Mouse (Mus musculus): ENCODE results near the gene Arhgdib.
A peak's percentile ranks its signal among the peaks of the same experiment; 100 is the strongest.

The Arhgdib gene

DNA sequence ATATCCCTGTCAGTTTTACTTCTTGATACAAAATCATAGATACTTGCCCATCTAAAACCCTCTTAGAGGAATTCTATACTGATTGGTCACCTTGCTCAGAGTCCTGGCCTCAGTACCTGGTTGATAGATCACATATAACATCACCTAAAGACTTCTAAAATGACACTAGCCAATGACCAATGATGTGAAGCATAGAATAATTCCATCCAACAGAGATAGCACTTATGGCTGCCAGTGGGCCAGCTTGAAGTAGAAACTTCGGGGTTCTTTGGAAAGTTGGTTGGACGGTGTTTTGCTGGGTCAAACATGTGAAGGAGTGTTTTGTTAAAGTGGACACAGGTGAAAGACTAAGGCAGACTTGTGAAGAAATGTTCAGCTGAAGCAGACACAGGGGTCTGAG is 8.5 kb upstream of the Arhgdib start:
- DNase-seq (ENCODE audit: low read depth, low spot score), result no peak

DNA sequence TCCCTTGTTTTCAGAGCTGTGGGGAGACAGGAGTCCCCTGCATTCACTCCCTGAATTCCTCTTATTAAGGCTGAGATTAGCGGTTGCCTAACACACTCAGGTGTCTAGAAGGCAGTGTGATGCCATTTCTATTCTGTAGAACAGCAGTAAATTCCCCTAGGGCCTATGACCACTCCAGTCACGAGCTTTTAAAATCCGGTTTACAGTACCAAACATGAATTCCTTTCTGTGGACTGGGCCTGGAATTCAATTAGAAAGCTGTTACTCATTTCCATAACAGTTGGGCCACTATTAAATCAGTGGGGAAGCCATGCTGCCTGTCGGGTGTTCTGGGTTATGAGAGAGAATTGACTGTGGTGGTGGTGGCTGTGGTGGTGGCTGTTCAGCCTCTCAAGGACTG is 6.0 kb upstream of the Arhgdib start:
- DNase-seq (ENCODE audit: low read depth, low spot score), result no peak

GRCm38 (mm10) chr6:136946943-136947342 is 5.2 kb upstream of the Arhgdib start:
- peak; percentile 79 for DNase-seq (ENCODE audit: low read depth, low spot score)

GRCm38 (mm10) chr6:136946241-136946640 is 4.5 kb upstream of the Arhgdib start:
- DNase-seq (ENCODE audit: low read depth, low spot score), result no peak

DNA sequence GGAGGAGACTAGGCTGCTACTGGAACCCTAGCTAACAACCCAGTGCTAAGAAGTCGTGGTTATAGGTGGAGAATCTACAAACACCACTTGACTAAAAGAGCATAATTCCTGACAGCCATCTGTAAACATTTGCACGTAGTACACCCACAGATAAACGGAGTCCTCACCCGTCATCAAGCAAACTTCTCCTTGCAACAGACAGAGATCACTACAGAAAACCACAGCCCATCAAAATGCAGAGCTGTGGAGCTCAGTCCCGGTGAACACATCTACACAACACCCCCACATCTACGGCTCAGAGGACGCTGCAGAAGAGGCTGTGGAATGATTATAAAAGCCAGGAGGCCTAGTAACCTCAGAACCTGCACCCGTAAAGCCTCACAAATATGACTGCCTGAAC is 2.8 kb upstream of the Arhgdib start:
- DNase-seq (ENCODE audit: low read depth, low spot score), result peak; percentile 64

DNA sequence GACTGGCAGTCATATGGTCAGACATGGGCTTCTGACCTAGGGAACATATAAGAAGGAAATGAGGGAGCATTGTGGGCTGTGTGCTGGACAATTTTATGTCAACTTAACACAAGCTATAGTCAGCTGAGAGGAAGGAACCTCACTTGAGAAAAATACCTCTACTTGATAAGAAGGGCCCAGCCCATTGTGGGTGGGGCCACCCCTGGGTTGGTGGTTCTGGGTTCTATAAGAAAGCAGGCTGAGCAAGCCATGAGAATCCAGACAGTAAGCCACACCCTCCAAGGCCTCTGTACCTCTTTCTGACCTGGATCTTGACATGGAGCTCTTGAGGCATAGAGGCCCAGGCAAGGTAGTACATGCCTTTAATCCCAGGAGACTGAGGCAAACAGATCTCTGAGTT is 1.7 kb upstream of the Arhgdib start:
- DNase-seq (ENCODE audit: low read depth, low spot score), result peak; percentile 41

GRCm38 (mm10) chr6:136942280-136942679 is 581 bp upstream of the Arhgdib start:
- DNase-seq (ENCODE audit: low read depth, low spot score), result no peak

DNA sequence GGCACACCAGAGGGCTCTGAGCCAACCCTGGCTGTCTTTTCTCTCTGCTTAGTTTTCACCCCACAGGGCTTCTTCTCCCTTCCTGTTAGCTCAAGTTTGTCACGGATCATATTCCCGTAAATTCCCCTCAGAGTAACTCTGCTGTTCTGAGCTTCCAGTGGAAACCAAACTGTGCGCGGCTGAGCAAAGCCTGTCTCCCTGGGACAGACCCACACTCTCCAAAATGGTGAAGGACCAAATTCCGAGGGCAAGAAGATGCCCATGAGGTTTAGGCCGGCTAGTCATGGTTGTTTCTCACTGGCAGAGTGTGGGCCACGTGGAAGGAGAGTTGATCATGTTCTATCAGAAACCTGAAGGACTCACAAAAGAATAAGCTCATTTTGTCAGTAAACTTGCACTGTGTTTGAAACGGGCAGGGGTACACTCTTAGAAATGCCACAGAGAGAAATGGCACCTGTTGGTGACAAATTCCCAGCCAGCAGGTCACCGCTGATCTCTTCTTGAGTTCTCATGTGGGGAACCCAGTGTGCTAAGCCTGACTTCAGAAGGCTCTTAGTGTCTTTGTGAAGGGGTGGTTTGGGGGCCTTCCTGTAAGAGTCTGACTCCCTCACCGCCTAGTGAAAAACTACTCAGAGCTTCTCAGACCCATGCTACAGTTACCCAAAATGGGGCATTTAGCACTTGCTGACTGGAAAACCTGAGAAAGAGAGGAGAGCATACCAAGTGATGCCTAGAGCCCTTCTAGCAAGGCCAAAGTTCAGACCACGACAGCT is 1.3 kb downstream of the Arhgdib start:
- DNase-seq (ENCODE audit: low read depth, low spot score), result peak; percentile 53

GRCm38 (mm10) chr6:136939326-136940187 is 2.1 kb downstream of the Arhgdib start:
- peak; percentile 50 for DNase-seq (ENCODE audit: low read depth, low spot score)

DNA sequence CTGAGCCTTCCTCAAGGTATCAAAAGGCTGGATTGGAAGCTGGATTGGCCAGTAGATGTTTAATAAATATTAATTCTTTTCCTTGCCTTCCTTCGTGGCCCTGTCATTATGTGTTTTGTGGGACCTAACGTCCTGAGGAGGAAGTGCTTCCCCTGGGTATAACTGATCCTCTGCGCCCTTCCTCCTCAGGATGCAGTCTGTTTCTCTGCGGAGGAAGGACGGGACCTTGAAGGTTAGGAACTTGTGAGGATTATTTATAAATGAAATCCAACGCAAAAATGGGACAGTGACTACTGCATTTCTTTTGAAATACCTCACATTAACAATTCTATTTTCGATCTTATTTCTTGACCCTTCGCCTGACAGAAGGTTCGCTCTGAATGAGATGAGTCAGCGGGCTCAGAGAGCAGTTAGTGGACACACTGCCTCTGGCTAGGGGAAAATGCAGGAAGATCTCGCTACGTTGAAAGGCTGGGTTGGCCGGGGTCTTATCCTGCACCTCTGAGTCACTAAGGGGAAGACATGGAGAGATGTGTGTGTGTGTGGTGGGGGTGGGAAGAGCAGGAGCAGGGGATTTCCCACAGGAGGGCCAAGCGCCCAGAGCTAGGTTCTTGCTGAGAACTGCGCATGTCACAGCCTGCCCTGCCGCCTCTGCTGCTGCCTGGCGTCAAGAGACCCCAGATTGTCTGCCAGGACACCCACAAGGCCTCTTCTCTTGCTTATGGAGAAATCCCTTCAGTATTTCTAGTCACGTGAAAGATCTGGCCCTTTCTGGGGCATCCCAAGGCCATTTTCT is 3.2 kb downstream of the Arhgdib start:
- peak; percentile 77 for DNase-seq (ENCODE audit: low read depth, low spot score)

GRCm38 (mm10) chr6:136937117-136937516 is 4.6 kb downstream of the Arhgdib start:
- no peak for DNase-seq (ENCODE audit: low read depth, low spot score)

DNA sequence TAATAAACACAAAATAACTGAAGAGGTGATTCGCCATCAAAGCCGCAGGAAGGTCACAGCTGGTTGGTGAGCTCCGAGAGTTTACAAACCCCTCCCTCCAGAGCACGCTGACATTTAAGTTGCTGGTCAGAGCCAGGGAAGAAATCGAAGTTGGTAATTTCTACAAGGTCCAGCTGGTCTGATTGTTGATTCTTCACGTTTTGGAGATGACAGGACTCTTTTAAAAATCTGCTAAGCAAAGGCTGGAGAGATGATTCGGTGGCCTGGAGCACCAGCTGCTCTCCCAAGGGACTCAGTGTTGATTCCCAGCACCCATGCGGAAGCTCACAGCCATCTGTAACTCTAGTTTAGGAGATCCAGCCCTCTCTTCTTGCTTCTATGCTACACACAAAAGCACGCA is 5.3 kb downstream of the Arhgdib start:
- no peak for DNase-seq (ENCODE audit: low read depth, low spot score)

- DNase-seq (ENCODE audit: low read depth, low spot score), result peak; percentile 67
Measured at GRCm38 (mm10) chr6:136935233-136935632, 6.5 kb downstream of the Arhgdib start.

GRCm38 (mm10) chr6:136934068-136934467 is 7.6 kb downstream of the Arhgdib start:
- DNase-seq (ENCODE audit: low read depth, low spot score), result no peak

- peak; percentile 44 for DNase-seq (ENCODE audit: low read depth, low spot score)
Measured at GRCm38 (mm10) chr6:136931246-136931645, 10.5 kb downstream of the Arhgdib start.

DNA sequence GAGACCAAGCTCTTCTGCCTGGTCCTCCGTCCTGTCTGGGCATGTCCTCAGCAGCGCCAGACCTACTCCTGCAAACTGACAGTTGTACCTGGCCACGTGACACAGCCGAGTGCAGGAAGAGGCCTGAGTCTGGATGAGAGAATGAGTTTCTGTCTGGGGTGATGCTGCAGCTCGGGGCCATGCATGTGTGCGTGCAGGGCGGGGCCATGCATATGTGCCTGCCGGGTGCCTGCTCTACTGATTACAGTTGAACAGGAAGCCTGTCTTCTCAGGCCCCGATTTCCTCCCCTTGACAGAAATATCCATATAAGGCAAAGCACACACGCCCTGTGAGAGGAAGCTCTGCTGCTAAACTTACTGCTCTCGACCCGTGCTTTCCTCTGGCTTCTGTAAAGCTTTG is 11.0 kb downstream of the Arhgdib start:
- DNase-seq (ENCODE audit: low read depth, low spot score), result peak; percentile 92

- no peak for DNase-seq (ENCODE audit: low read depth, low spot score)
Measured at GRCm38 (mm10) chr6:136927626-136928025, 14.1 kb downstream of the Arhgdib start.

GRCm38 (mm10) chr6:136925049-136925448 is 16.6 kb downstream of the Arhgdib start:
- no peak for DNase-seq (ENCODE audit: low read depth, low spot score)

GRCm38 (mm10) chr6:136923532-136923931 is 18.2 kb downstream of the Arhgdib start, which contains the start of gene Pde6h:
Gene Pde6h (plus strand): TSS chr6:136923832.
- DNase-seq (ENCODE audit: low read depth, low spot score), result no peak

- no peak for DNase-seq (ENCODE audit: low read depth, low spot score)
Measured at GRCm38 (mm10) chr6:136922871-136923270, 18.8 kb downstream of the Arhgdib start.

GRCm38 (mm10) chr6:136922080-136922479 is 19.6 kb downstream of the Arhgdib start, which contains the start of gene Erp27:
Gene Erp27 (minus strand): TSS chr6:136922180.
- DNase-seq (ENCODE audit: low read depth, low spot score), result no peak

GRCm38 (mm10) chr6:136921601-136922000 is 20.1 kb downstream of the Arhgdib start:
- no peak for DNase-seq (ENCODE audit: low read depth, low spot score)

Measured in CD4-positive helper T cell, adult 2 months (primary cell).